Mouse (Mus musculus): ENCODE measurements around the gene Lrp5. TPM values are rescaled to one million over a fixed set of nuclear protein-coding genes. Genes with fewer than 3 reads are reported as not detected.
"Not testable (repeated sequence)": the region's sequence is repeated elsewhere in the genome, so short reads cannot be mapped to it uniquely, and the experiment has no call there.

Lrp5 gene
- polyA plus RNA-seq, 1 experiment from 2014 or later: 10.1 TPM

DNA sequence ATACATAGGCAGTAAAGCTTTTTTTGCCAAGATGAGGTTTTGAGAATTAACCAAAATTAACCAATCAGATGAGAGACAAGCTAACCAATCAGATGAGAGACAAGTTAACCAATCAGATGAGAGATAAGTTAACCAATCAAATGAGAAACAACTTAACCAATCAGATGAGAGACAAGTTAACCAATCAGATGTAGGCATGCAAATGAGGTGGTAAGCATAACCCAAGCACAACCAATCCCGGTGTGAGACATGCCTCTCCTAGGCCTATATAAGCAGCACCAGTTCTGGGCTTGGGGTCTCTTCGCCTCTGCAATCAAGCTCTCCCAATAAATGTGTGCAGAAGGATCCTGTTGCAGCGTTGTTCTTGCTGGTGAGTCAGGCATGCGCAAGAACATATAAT is 29.3 kb downstream of the Lrp5 start:
- H3K9me3 ChIP-seq (ENCODE audit: control insufficient read depth, low read length); H3K4me3 ChIP-seq (ENCODE audit: low read depth, low read length); H3K9ac ChIP-seq (ENCODE audit: low read depth, low read length); H3K27ac ChIP-seq (replicated peaks; ENCODE audit: low read depth, low read length); H3K27me3 ChIP-seq (replicated peaks; ENCODE audit: control insufficient read depth, insufficient read depth, low read length); DNase-seq (ENCODE audit: low spot score); H3K4me2 ChIP-seq (ENCODE audit: low read depth, low read length); ATAC-seq (ENCODE audit: low read depth); H3K4me1 ChIP-seq (ENCODE audit: control insufficient read depth, insufficient read depth, low read length): not testable (repeated sequence)
- 96% methylated on average over 4 of the region's 4 CpGs for WGBS
- H3K36me3 ChIP-seq (ENCODE audit: control insufficient read depth, insufficient read depth, low read length): peaks cover 42% of the 10 kb centered on the region

DNA sequence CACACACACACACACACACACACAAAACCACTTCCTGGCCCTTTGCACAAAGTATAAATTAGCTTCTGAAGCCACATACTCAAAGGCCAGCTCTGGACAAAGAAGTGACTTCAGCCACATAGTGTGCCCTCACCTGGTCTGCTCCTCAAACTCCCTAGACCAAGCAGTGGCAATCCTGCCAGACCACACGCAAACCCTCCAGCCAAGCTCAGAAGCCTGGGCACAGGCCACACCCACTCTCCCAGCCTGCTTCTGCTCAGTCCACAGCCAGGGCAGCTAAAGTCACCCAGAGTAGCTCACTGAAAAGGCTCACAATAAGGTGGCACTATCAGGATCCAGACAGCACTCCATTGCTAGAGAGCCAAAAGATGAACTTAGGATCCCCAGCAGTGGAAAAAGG is 30.2 kb downstream of the Lrp5 start:
- H3K4me3 ChIP-seq (ENCODE audit: low read depth, low read length): no peak overlapping the region
- peaks cover 51% of the 10 kb centered on the region for H3K36me3 ChIP-seq (ENCODE audit: control insufficient read depth, insufficient read depth, low read length)
- H3K27me3 ChIP-seq (replicated peaks; ENCODE audit: control insufficient read depth, insufficient read depth, low read length): no peaks in the 10 kb centered on the region
- 45% methylated on average over 1 of the region's 1 CpGs for WGBS
- H3K4me2 ChIP-seq (ENCODE audit: low read depth, low read length): no peak overlapping the region
- H3K4me1 ChIP-seq (ENCODE audit: control insufficient read depth, insufficient read depth, low read length): 0 out of 2 replicates have a peak, but pooled peaks cover 3% of the 10 kb centered on the region
- peaks cover 12% of the 10 kb centered on the region for H3K9me3 ChIP-seq (ENCODE audit: control insufficient read depth, low read length)
- ATAC-seq (ENCODE audit: low read depth) (no peak), DNase-seq (ENCODE audit: low spot score) (no peak)
- no peak overlapping the region for H3K9ac ChIP-seq (ENCODE audit: low read depth, low read length)
- no peak overlapping the region for H3K27ac ChIP-seq (replicated peaks; ENCODE audit: low read depth, low read length)

DNA sequence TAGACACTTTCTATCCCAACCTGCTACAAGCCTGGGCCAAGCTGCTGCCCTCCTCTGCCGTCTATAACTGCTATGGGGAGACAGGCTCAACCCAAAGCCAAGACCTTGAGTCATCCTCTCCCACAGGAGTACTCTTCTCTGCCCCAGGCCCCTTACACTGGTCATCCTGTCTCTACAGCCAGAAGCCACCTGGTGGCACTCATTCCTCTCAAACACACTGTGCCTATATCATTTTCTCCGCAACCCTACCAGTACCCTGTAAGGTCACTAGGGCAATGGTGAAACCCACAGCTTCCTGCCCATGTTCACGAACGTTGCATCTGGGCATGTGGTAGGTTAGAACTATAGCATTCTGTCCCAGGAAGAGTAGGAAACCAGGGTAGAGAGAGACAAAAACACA is 31.4 kb downstream of the Lrp5 start:
- no peaks in the 10 kb centered on the region for H3K4me1 ChIP-seq (ENCODE audit: control insufficient read depth, insufficient read depth, low read length)
- no peaks in the 10 kb centered on the region for H3K27me3 ChIP-seq (replicated peaks; ENCODE audit: control insufficient read depth, insufficient read depth, low read length)
- H3K4me2 ChIP-seq (ENCODE audit: low read depth, low read length): no peak overlapping the region
- no peak overlapping the region for H3K27ac ChIP-seq (replicated peaks; ENCODE audit: low read depth, low read length)
- H3K9ac ChIP-seq (ENCODE audit: low read depth, low read length): no peak overlapping the region
- H3K36me3 ChIP-seq (ENCODE audit: control insufficient read depth, insufficient read depth, low read length): peaks cover 63% of the 10 kb centered on the region
- ATAC-seq (ENCODE audit: low read depth) (no peak), DNase-seq (ENCODE audit: low spot score) (no peak)
- H3K9me3 ChIP-seq (ENCODE audit: control insufficient read depth, low read length): peaks cover 12% of the 10 kb centered on the region
- no peak overlapping the region for H3K4me3 ChIP-seq (ENCODE audit: low read depth, low read length)
- 75% methylated on average over 4 of the region's 4 CpGs for WGBS

DNA sequence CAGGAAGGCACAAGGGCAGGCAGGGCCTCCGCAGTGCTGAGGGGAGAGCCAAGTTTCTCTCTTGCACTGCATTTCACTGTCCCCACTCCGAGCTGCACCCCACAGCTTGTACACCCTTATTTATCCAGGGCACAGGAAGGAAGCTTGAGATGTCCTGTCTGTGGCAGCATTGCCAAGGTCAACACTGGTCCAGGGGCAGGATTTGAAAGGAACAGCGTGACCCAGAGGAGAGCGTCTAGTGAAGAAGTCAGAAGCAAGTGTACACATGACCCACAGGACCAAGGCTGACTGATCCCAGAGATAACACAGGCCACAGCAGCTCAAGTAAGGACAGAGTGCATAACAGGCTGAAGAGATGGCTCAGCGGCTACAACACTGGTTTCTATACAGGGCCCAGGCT is 32.3 kb downstream of the Lrp5 start:
- ATAC-seq (ENCODE audit: low read depth) (no peak), DNase-seq (ENCODE audit: low spot score) (no peak)
- H3K36me3 ChIP-seq (ENCODE audit: control insufficient read depth, insufficient read depth, low read length): peaks cover 66% of the 10 kb centered on the region
- WGBS: 89% methylated on average over 5 of the region's 5 CpGs
- H3K9ac ChIP-seq (ENCODE audit: low read depth, low read length): no peak overlapping the region
- no peak overlapping the region for H3K4me2 ChIP-seq (ENCODE audit: low read depth, low read length)
- no peaks in the 10 kb centered on the region for H3K4me1 ChIP-seq (ENCODE audit: control insufficient read depth, insufficient read depth, low read length)
- no peak overlapping the region for H3K27ac ChIP-seq (replicated peaks; ENCODE audit: low read depth, low read length)
- H3K9me3 ChIP-seq (ENCODE audit: control insufficient read depth, low read length): peaks cover 12% of the 10 kb centered on the region
- no peaks in the 10 kb centered on the region for H3K27me3 ChIP-seq (replicated peaks; ENCODE audit: control insufficient read depth, insufficient read depth, low read length)
- no peak overlapping the region for H3K4me3 ChIP-seq (ENCODE audit: low read depth, low read length)

- Histone ChIP-seq H3K27ac (replicated peaks; ENCODE audit: low read depth, low read length) (no peak overlapping the region; the same call in 1 of the 2 replicates), H3K36me3 (ENCODE audit: control insufficient read depth, insufficient read depth, low read length) (peaks cover 61% of the 10 kb centered on the region)
Measured at GRCm38 (mm10) chr19:3653508-3653907, 32.9 kb downstream of the Lrp5 start.

GRCm38 (mm10) chr19:3651989-3652388 is 34.4 kb downstream of the Lrp5 start:
- ATAC-seq (ENCODE audit: low read depth): no peak
- Histone ChIP-seq H3K4me2 (ENCODE audit: low read depth, low read length) (no peak overlapping the region), H3K9me3 (ENCODE audit: control insufficient read depth, low read length) (peaks cover 8% of the 10 kb centered on the region), H3K27me3 (replicated peaks; ENCODE audit: control insufficient read depth, insufficient read depth, low read length) (no peaks in the 10 kb centered on the region), H3K9ac (ENCODE audit: low read depth, low read length) (no peak overlapping the region), H3K4me3 (ENCODE audit: low read depth, low read length) (no peak overlapping the region), H3K36me3 (ENCODE audit: control insufficient read depth, insufficient read depth, low read length) (peaks cover 59% of the 10 kb centered on the region), H3K27ac (replicated peaks; ENCODE audit: low read depth, low read length) (no peak overlapping the region), H3K4me1 (ENCODE audit: control insufficient read depth, insufficient read depth, low read length) (no peaks in the 10 kb centered on the region)
- WGBS: 96% methylated on average over 13 of the region's 13 CpGs
- DNase-seq (ENCODE audit: low spot score): no peak

More at GRCm38 (mm10) chr19:3653508-3653907, 32.9 kb downstream of the Lrp5 start:
- no peaks in the 10 kb centered on the region for H3K4me1 ChIP-seq (ENCODE audit: control insufficient read depth, insufficient read depth, low read length)
- WGBS: 82% methylated on average over 4 of the region's 4 CpGs
- no peak overlapping the region for H3K4me3 ChIP-seq (ENCODE audit: low read depth, low read length)
- H3K4me2 ChIP-seq (ENCODE audit: low read depth, low read length): no peak overlapping the region
- ATAC-seq (ENCODE audit: low read depth) (no peak), DNase-seq (ENCODE audit: low spot score) (no peak)
- H3K9ac ChIP-seq (ENCODE audit: low read depth, low read length): no peak overlapping the region
- peaks cover 12% of the 10 kb centered on the region for H3K9me3 ChIP-seq (ENCODE audit: control insufficient read depth, low read length)
- H3K27me3 ChIP-seq (replicated peaks; ENCODE audit: control insufficient read depth, insufficient read depth, low read length): no peaks in the 10 kb centered on the region

- peaks cover 8% of the 10 kb centered on the region for H3K9me3 ChIP-seq (ENCODE audit: control insufficient read depth, low read length)
- H3K4me3 ChIP-seq (ENCODE audit: low read depth, low read length): no peak overlapping the region
- no peak overlapping the region for H3K9ac ChIP-seq (ENCODE audit: low read depth, low read length)
- ATAC-seq (ENCODE audit: low read depth) (no peak), DNase-seq (ENCODE audit: low spot score) (no peak)
- H3K4me1 ChIP-seq (ENCODE audit: control insufficient read depth, insufficient read depth, low read length): no peaks in the 10 kb centered on the region
- WGBS: 96% methylated on average over 3 of the region's 3 CpGs
- H3K4me2 ChIP-seq (ENCODE audit: low read depth, low read length): no peak overlapping the region
- H3K27me3 ChIP-seq (replicated peaks; ENCODE audit: control insufficient read depth, insufficient read depth, low read length): no peaks in the 10 kb centered on the region
- peaks cover 65% of the 10 kb centered on the region for H3K36me3 ChIP-seq (ENCODE audit: control insufficient read depth, insufficient read depth, low read length)
- H3K27ac ChIP-seq (replicated peaks; ENCODE audit: low read depth, low read length): no peak overlapping the region
Measured at GRCm38 (mm10) chr19:3651220-3651619, 35.1 kb downstream of the Lrp5 start.

DNA sequence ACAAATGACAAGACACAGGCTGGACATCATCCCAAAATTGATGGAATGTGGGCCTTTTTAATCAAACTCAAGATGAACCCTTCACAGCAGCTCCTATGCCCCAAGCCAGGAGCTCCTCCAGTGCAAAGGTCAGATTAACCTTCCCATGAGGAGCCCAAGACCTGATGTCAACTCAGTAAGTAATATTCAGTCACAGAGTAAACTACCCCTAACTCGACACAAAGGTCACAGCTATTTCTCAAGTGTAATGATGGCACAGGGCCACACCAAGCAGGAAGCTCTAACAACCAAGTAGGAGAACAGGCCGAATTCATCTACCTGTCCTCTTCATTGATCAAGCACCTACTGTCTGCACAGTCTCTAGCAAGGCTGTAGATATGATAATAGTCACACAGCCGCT is 35.9 kb downstream of the Lrp5 start:
- peaks cover 8% of the 10 kb centered on the region for H3K9me3 ChIP-seq (ENCODE audit: control insufficient read depth, low read length)
- ATAC-seq (ENCODE audit: low read depth) (no peak), DNase-seq (ENCODE audit: low spot score) (no peak)
- H3K4me1 ChIP-seq (ENCODE audit: control insufficient read depth, insufficient read depth, low read length): no peaks in the 10 kb centered on the region
- 93% methylated on average over 3 of the region's 3 CpGs for WGBS
- H3K36me3 ChIP-seq (ENCODE audit: control insufficient read depth, insufficient read depth, low read length): peaks cover 73% of the 10 kb centered on the region
- H3K9ac ChIP-seq (ENCODE audit: low read depth, low read length): no peak overlapping the region
- H3K4me3 ChIP-seq (ENCODE audit: low read depth, low read length): no peak overlapping the region
- H3K4me2 ChIP-seq (ENCODE audit: low read depth, low read length): no peak overlapping the region
- no peak overlapping the region for H3K27ac ChIP-seq (replicated peaks; ENCODE audit: low read depth, low read length)
- no peaks in the 10 kb centered on the region for H3K27me3 ChIP-seq (replicated peaks; ENCODE audit: control insufficient read depth, insufficient read depth, low read length)

DNA sequence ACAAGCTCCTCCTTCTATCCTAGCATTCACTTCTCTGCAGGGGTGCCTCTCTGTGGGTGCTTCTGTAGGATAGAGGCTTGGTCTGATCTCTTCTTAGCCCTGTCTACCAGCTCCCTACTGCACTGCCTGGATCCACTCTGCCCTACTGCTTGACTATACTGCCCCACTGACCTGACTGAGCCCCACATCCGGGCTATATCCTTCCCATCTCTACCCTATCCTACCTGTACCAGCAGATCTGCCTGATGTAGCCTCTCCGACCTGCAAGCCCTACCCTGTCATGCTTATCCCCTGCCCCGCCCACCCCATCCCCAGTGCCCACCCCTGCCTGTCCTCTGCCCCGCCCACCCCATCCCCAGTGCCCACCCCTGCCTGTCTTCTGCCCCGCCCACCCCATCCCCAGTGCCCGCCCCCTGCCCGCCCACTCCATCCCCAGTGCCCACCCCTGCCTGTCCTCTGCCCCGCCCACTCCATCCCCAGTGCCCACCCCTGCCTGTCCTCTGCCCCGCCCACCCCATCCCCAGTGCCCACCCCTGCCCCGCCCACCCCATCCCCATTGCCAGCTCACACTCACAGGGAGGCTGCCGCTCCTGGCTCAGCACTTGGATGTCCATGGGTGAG is 37.4 kb downstream of the Lrp5 start:
- Histone ChIP-seq H3K4me2 (ENCODE audit: low read depth, low read length) (no peak overlapping the region), H3K4me3 (ENCODE audit: low read depth, low read length) (no peak overlapping the region), H3K27me3 (replicated peaks; ENCODE audit: control insufficient read depth, insufficient read depth, low read length) (no peaks in the 10 kb centered on the region), H3K27ac (replicated peaks; ENCODE audit: low read depth, low read length) (no peak overlapping the region), H3K9ac (ENCODE audit: low read depth, low read length) (no peak overlapping the region), H3K4me1 (ENCODE audit: control insufficient read depth, insufficient read depth, low read length) (no peaks in the 10 kb centered on the region), H3K9me3 (ENCODE audit: control insufficient read depth, low read length) (peaks cover 8% of the 10 kb centered on the region), H3K36me3 (ENCODE audit: control insufficient read depth, insufficient read depth, low read length) (peaks cover 82% of the 10 kb centered on the region)
- DNase-seq (ENCODE audit: low spot score): no peak
- 63% methylated on average over 7 of the region's 11 CpGs for WGBS
- ATAC-seq (ENCODE audit: low read depth): no peak
